Mouse (Mus musculus): ENCODE data around the gene Mta3.
"Not testable (repeated sequence)": the region's sequence is repeated elsewhere in the genome, so short reads cannot be mapped to it uniquely, and the experiment has no call there.

Gene Mta3

GRCm38 (mm10) chr17:83849717-83850116 lies 143.8 kb downstream of the Mta3 start:
- DNase-seq (ENCODE audit: low read depth, low spot score): no peak

- peak; percentile 95 for DNase-seq (ENCODE audit: low read depth, low spot score)
Measured at GRCm38 (mm10) chr17:83850458-83850857, 144.5 kb downstream of the Mta3 start.

GRCm38 (mm10) chr17:83850864-83851263 lies 144.9 kb downstream of the Mta3 start:
- DNase-seq (ENCODE audit: low read depth, low spot score): no peak

GRCm38 (mm10) chr17:83853831-83854230 lies 147.9 kb downstream of the Mta3 start:
- DNase-seq (ENCODE audit: low read depth, low spot score): no peak

GRCm38 (mm10) chr17:83854284-83854918 lies 148.4 kb downstream of the Mta3 start:
- DNase-seq (ENCODE audit: low read depth, low spot score): no peak

- no peak for DNase-seq (ENCODE audit: low read depth, low spot score)
Measured at GRCm38 (mm10) chr17:83858413-83858812, 152.4 kb downstream of the Mta3 start.

- peak; percentile 42 for DNase-seq (ENCODE audit: low read depth, low spot score)
Measured at GRCm38 (mm10) chr17:83859639-83860038, 153.7 kb downstream of the Mta3 start.

- DNase-seq (ENCODE audit: low read depth, low spot score): no peak
Measured at GRCm38 (mm10) chr17:83860224-83860623, 154.3 kb downstream of the Mta3 start.

GRCm38 (mm10) chr17:83860968-83861367 lies 155.0 kb downstream of the Mta3 start:
- DNase-seq (ENCODE audit: low read depth, low spot score): not testable (repeated sequence)

- peak; percentile 97 for DNase-seq (ENCODE audit: low read depth, low spot score)
Measured at GRCm38 (mm10) chr17:83861444-83862133, 155.6 kb downstream of the Mta3 start.

GRCm38 (mm10) chr17:83862134-83862881 lies 156.3 kb downstream of the Mta3 start:
- DNase-seq (ENCODE audit: low read depth, low spot score): peak; percentile 60

- DNase-seq (ENCODE audit: low read depth, low spot score): peak; percentile 84
Measured at GRCm38 (mm10) chr17:83865366-83865765, 159.4 kb downstream of the Mta3 start.

GRCm38 (mm10) chr17:83866582-83866981 lies 160.6 kb downstream of the Mta3 start:
- DNase-seq (ENCODE audit: low read depth, low spot score): peak; percentile 85

- DNase-seq (ENCODE audit: low read depth, low spot score): no peak
Measured at GRCm38 (mm10) chr17:83870385-83870784, 164.4 kb downstream of the Mta3 start.
